Mouse (Mus musculus): ENCODE measurements at regions not wholly inside any gene's neighbourhood (a gene's known extent, or its start where the extent isn't known, plus 50 kb on each side); places are given as distances from the start of the nearest gene placed in this dataset.

- Histone ChIP-seq H3K27ac (ENCODE audit: low read depth, low read length) (no peak overlapping the region), H3K9ac (replicated peaks; ENCODE audit: low read depth, low read length) (no peak overlapping the region), H3K9me3 (ENCODE audit: control insufficient read depth, low read length) (no peaks in the 10 kb centered on the region), H3K4me2 (ENCODE audit: low read depth, low read length) (no peak overlapping the region), H3K4me3 (ENCODE audit: low read depth, low read length) (no peak overlapping the region), H3K4me1 (ENCODE audit: control insufficient read depth, insufficient read depth, low read length) (no peaks in the 10 kb centered on the region), H3K36me3 (ENCODE audit: control insufficient read depth, insufficient read depth, low read length) (no peaks in the 10 kb centered on the region), H3K27me3 (ENCODE audit: control insufficient read depth, insufficient read depth, low read length) (no peaks in the 10 kb centered on the region)
- ATAC-seq (ENCODE audit: low read depth): no peak
- 85% methylated on average over 9 of the region's 9 CpGs for WGBS
Measured at GRCm38 (mm10) chr9:98703331-98703730, 101.9 kb upstream of the Mrps22 start.

GRCm38 (mm10) chr9:98700571-98700970 lies 99.1 kb upstream of the Mrps22 start:
- H3K9me3 ChIP-seq (ENCODE audit: control insufficient read depth, low read length): no peaks in the 10 kb centered on the region
- no peak overlapping the region for H3K4me3 ChIP-seq (ENCODE audit: low read depth, low read length)
- no peaks in the 10 kb centered on the region for H3K27me3 ChIP-seq (ENCODE audit: control insufficient read depth, insufficient read depth, low read length)
- no peak overlapping the region for H3K27ac ChIP-seq (ENCODE audit: low read depth, low read length)
- no peak for ATAC-seq (ENCODE audit: low read depth)
- no peaks in the 10 kb centered on the region for H3K36me3 ChIP-seq (ENCODE audit: control insufficient read depth, insufficient read depth, low read length)
- H3K4me1 ChIP-seq (ENCODE audit: control insufficient read depth, insufficient read depth, low read length): no peaks in the 10 kb centered on the region
- H3K9ac ChIP-seq (replicated peaks; ENCODE audit: low read depth, low read length): no peak overlapping the region
- WGBS: 89% methylated on average over 5 of the region's 5 CpGs
- no peak overlapping the region for H3K4me2 ChIP-seq (ENCODE audit: low read depth, low read length)

- no peak overlapping the region for H3K4me2 ChIP-seq (ENCODE audit: low read depth, low read length)
- no peak overlapping the region for H3K9ac ChIP-seq (replicated peaks; ENCODE audit: low read depth, low read length)
- WGBS: 43% methylated on average over 7 of the region's 7 CpGs
- H3K9me3 ChIP-seq (ENCODE audit: control insufficient read depth, low read length): no peaks in the 10 kb centered on the region
- H3K4me1 ChIP-seq (ENCODE audit: control insufficient read depth, insufficient read depth, low read length): no peaks in the 10 kb centered on the region
- no peak for ATAC-seq (ENCODE audit: low read depth)
- no peak overlapping the region for H3K27ac ChIP-seq (ENCODE audit: low read depth, low read length)
- H3K36me3 ChIP-seq (ENCODE audit: control insufficient read depth, insufficient read depth, low read length): no peaks in the 10 kb centered on the region
- H3K27me3 ChIP-seq (ENCODE audit: control insufficient read depth, insufficient read depth, low read length): no peaks in the 10 kb centered on the region
- H3K4me3 ChIP-seq (ENCODE audit: low read depth, low read length): no peak overlapping the region
Measured at GRCm38 (mm10) chr9:98697155-98697554, 95.7 kb upstream of the Mrps22 start.

- Histone ChIP-seq H3K36me3 (ENCODE audit: control insufficient read depth, insufficient read depth, low read length) (no peaks in the 10 kb centered on the region), H3K4me3 (ENCODE audit: low read depth, low read length) (no peak overlapping the region), H3K27ac (ENCODE audit: low read depth, low read length) (no peak overlapping the region), H3K4me2 (ENCODE audit: low read depth, low read length) (no peak overlapping the region), H3K9ac (replicated peaks; ENCODE audit: low read depth, low read length) (no peak overlapping the region), H3K4me1 (ENCODE audit: control insufficient read depth, insufficient read depth, low read length) (no peaks in the 10 kb centered on the region), H3K9me3 (ENCODE audit: control insufficient read depth, low read length) (no peaks in the 10 kb centered on the region), H3K27me3 (ENCODE audit: control insufficient read depth, insufficient read depth, low read length) (no peaks in the 10 kb centered on the region)
- ATAC-seq (ENCODE audit: low read depth): no peak
- WGBS: 69% methylated on average over 10 of the region's 10 CpGs
Measured at GRCm38 (mm10) chr9:98695035-98695434, 93.6 kb upstream of the Mrps22 start.

- H3K4me1 ChIP-seq (ENCODE audit: control insufficient read depth, insufficient read depth, low read length): no peaks in the 10 kb centered on the region
- H3K27ac ChIP-seq (ENCODE audit: low read depth, low read length): no peak overlapping the region
- H3K4me3 ChIP-seq (ENCODE audit: low read depth, low read length): no peak overlapping the region
- no peak overlapping the region for H3K4me2 ChIP-seq (ENCODE audit: low read depth, low read length)
- H3K9ac ChIP-seq (replicated peaks; ENCODE audit: low read depth, low read length): no peak overlapping the region
- H3K36me3 ChIP-seq (ENCODE audit: control insufficient read depth, insufficient read depth, low read length): no peaks in the 10 kb centered on the region
- H3K9me3 ChIP-seq (ENCODE audit: control insufficient read depth, low read length): no peaks in the 10 kb centered on the region
- 69% methylated on average over 14 of the region's 14 CpGs for WGBS
- no peaks in the 10 kb centered on the region for H3K27me3 ChIP-seq (ENCODE audit: control insufficient read depth, insufficient read depth, low read length)
- ATAC-seq (ENCODE audit: low read depth): peak; percentile 70
Measured at GRCm38 (mm10) chr9:98690839-98691516, 89.5 kb upstream of the Mrps22 start.

- Histone ChIP-seq H3K27ac (ENCODE audit: low read depth, low read length) (no peak overlapping the region), H3K36me3 (ENCODE audit: control insufficient read depth, insufficient read depth, low read length) (no peaks in the 10 kb centered on the region), H3K27me3 (ENCODE audit: control insufficient read depth, insufficient read depth, low read length) (no peaks in the 10 kb centered on the region), H3K9me3 (ENCODE audit: control insufficient read depth, low read length) (no peaks in the 10 kb centered on the region), H3K4me2 (ENCODE audit: low read depth, low read length) (no peak overlapping the region), H3K9ac (replicated peaks; ENCODE audit: low read depth, low read length) (no peak overlapping the region), H3K4me1 (ENCODE audit: control insufficient read depth, insufficient read depth, low read length) (no peaks in the 10 kb centered on the region), H3K4me3 (ENCODE audit: low read depth, low read length) (no peak overlapping the region)
- 87% methylated on average over 7 of the region's 7 CpGs for WGBS
- no peak for ATAC-seq (ENCODE audit: low read depth)
Measured at GRCm38 (mm10) chr9:98685548-98685947, 84.1 kb upstream of the Mrps22 start.

- no peak for ATAC-seq (ENCODE audit: low read depth)
- Histone ChIP-seq H3K27ac (ENCODE audit: low read depth, low read length) (no peak overlapping the region), H3K36me3 (ENCODE audit: control insufficient read depth, insufficient read depth, low read length) (no peaks in the 10 kb centered on the region), H3K9ac (replicated peaks; ENCODE audit: low read depth, low read length) (no peak overlapping the region), H3K27me3 (ENCODE audit: control insufficient read depth, insufficient read depth, low read length) (no peaks in the 10 kb centered on the region), H3K4me1 (ENCODE audit: control insufficient read depth, insufficient read depth, low read length) (no peaks in the 10 kb centered on the region), H3K9me3 (ENCODE audit: control insufficient read depth, low read length) (no peaks in the 10 kb centered on the region), H3K4me3 (ENCODE audit: low read depth, low read length) (no peak overlapping the region), H3K4me2 (ENCODE audit: low read depth, low read length) (no peak overlapping the region)
- 97% methylated on average over 6 of the region's 6 CpGs for WGBS
Measured at GRCm38 (mm10) chr9:98684336-98684735, 82.9 kb upstream of the Mrps22 start.

GRCm38 (mm10) chr9:98675612-98676011 lies 74.2 kb upstream of the Mrps22 start:
- 83% methylated on average over 7 of the region's 7 CpGs for WGBS
- H3K27ac ChIP-seq (ENCODE audit: low read depth, low read length): no peak overlapping the region

GRCm38 (mm10) chr9:98673461-98674114 lies 72.1 kb upstream of the Mrps22 start:
- ATAC-seq (ENCODE audit: low read depth): no peak

More at GRCm38 (mm10) chr9:98675612-98676011, 74.2 kb upstream of the Mrps22 start:
- no peaks in the 10 kb centered on the region for H3K9me3 ChIP-seq (ENCODE audit: control insufficient read depth, low read length)
- no peak for ATAC-seq (ENCODE audit: low read depth)
- no peaks in the 10 kb centered on the region for H3K27me3 ChIP-seq (ENCODE audit: control insufficient read depth, insufficient read depth, low read length)
- H3K36me3 ChIP-seq (ENCODE audit: control insufficient read depth, insufficient read depth, low read length): no peaks in the 10 kb centered on the region
- H3K9ac ChIP-seq (replicated peaks; ENCODE audit: low read depth, low read length): no peak overlapping the region
- no peak overlapping the region for H3K4me3 ChIP-seq (ENCODE audit: low read depth, low read length)
- H3K4me2 ChIP-seq (ENCODE audit: low read depth, low read length): no peak overlapping the region
- no peaks in the 10 kb centered on the region for H3K4me1 ChIP-seq (ENCODE audit: control insufficient read depth, insufficient read depth, low read length)

More at GRCm38 (mm10) chr9:98673461-98674114, 72.1 kb upstream of the Mrps22 start:
- Histone ChIP-seq H3K27ac (ENCODE audit: low read depth, low read length) (no peak overlapping the region), H3K4me1 (ENCODE audit: control insufficient read depth, insufficient read depth, low read length) (no peaks in the 10 kb centered on the region), H3K9me3 (ENCODE audit: control insufficient read depth, low read length) (no peaks in the 10 kb centered on the region), H3K36me3 (ENCODE audit: control insufficient read depth, insufficient read depth, low read length) (no peaks in the 10 kb centered on the region), H3K4me2 (ENCODE audit: low read depth, low read length) (no peak overlapping the region), H3K4me3 (ENCODE audit: low read depth, low read length) (no peak overlapping the region), H3K27me3 (ENCODE audit: control insufficient read depth, insufficient read depth, low read length) (no peaks in the 10 kb centered on the region), H3K9ac (replicated peaks; ENCODE audit: low read depth, low read length) (no peak overlapping the region)
- WGBS: 88% methylated on average over 13 of the region's 13 CpGs

All from neural tube, embryonic 14.5 days (tissue).